Mouse (Mus musculus) heart, postnatal 0 days (tissue): ENCODE measurements around the gene Abcb9. TPM values are rescaled to one million over a fixed set of nuclear protein-coding genes. Genes with fewer than 3 reads are reported as not detected.
A peak's percentile ranks its signal among the peaks of the same experiment; 100 is the strongest.

Experiments
- ATAC-seq: fragments of 200-750 bp; cut with Nextera tagmentation; 2 replicates; pipeline ENCODE4 v1.8.0; 2017; ENCODE audit warnings: low read depth, moderate number of reproducible peaks, moderate library complexity; ENCODE audit not compliant: insufficient read depth
- DNase-seq: peaks from one replicate; pipeline ENCODE4 v3.0.0-alpha.2; 2016; ENCODE audit warnings: low spot score
- H3K27ac ChIP-seq: fragments of 300-500 bp; sonication (generic); 2 replicates; pipeline ENCODE4 v1.5.1; 2014; ENCODE audit warnings: low read depth, mild to moderate bottlenecking
- H3K27me3 ChIP-seq: fragments of 300-500 bp; sonication (generic); 2 replicates; pipeline ENCODE4 v1.6.1; 2014; ENCODE audit warnings: low read length, mixed read lengths; ENCODE audit not compliant: control insufficient read depth, insufficient read depth
- H3K36me3 ChIP-seq: fragments of 300-500 bp; sonication (generic); replicated peaks from 2 replicates; pipeline ENCODE4 v1.6.1; 2014; ENCODE audit warnings: low read length, mixed read lengths; ENCODE audit not compliant: control insufficient read depth, insufficient read depth
- H3K4me1 ChIP-seq: fragments of 300-500 bp; sonication (generic); 2 replicates; pipeline ENCODE4 v1.6.1; 2014; ENCODE audit warnings: antibody characterized with exemption; ENCODE audit not compliant: control insufficient read depth, insufficient read depth
- H3K4me2 ChIP-seq: fragments of 300-500 bp; sonication (generic); 2 replicates; pipeline ENCODE4 v1.6.1; 2014; ENCODE audit warnings: low read depth, mild to moderate bottlenecking, low read length, moderate library complexity
- H3K4me3 ChIP-seq: fragments of 300-500 bp; sonication (generic); 2 replicates; pipeline ENCODE4 v1.5.1; 2014; ENCODE audit warnings: low read depth, low read length
- H3K9ac ChIP-seq: fragments of 300-500 bp; sonication (generic); replicated peaks from 2 replicates; pipeline ENCODE4 v1.6.1; 2014; ENCODE audit warnings: low read depth, low read length, mixed read lengths
- H3K9me3 ChIP-seq: fragments of 300-500 bp; sonication (generic); replicated peaks from 2 replicates; pipeline ENCODE4 v1.6.1; 2016; ENCODE audit warnings: low read length; ENCODE audit not compliant: control insufficient read depth
- CTCF ChIP-seq: IDR thresholded peaks from 2 replicates; pipeline ENCODE4 v1.5.1; 2016; ENCODE audit warnings: antibody characterized with exemption, control low read depth, low read depth
- EP300 ChIP-seq: IDR thresholded peaks from 2 replicates; pipeline ENCODE4 v1.6.1; 2016; ENCODE audit warnings: antibody characterized with exemption, low read depth
- WGBS: fragments of 180-500 bp; shearing (Covaris S2); extraction: QIAGEN DNeasy Blood & Tissue Kit; methylation state at CpG from one replicate; pipeline ENCODE4 v1.1.7; 2014; 5-methylcytosine and 5-hydroxymethylcytosine counted together
- polyA plus RNA-seq: library from polyadenylated mRNA; unstranded; fragments of >200 nt; fragmentation: Nextera tagmentation; extraction: Ambion mirVana; gene quantifications from 2 replicates; pipeline ENCODE4 v1.2.1, GENCODE M21; 2015
- total RNA-seq: library from RNA; depleted of rRNA; stranded (reverse); fragments of >200 nt; gene quantifications from 2 replicates; pipeline ENCODE4 v1.2.3, GENCODE M21; 2014; ENCODE audit warnings: low replicate concordance

The Abcb9 gene
- total and polyA plus RNA-seq, 2 experiments from 2014 or later, result 1.8 to 3.0 TPM

GRCm38 (mm10) chr5:124031068-124031955 is 64.3 kb downstream of the Abcb9 start:
- H3K9ac ChIP-seq, result peak overlapping the region; percentile 98
- peak overlapping the region; percentile 95 for H3K4me2 ChIP-seq
- H3K9me3 ChIP-seq, result no peaks in the 10 kb centered on the region
- TF ChIP-seq EP300, result no peak
- TF ChIP-seq CTCF, result no peak
- H3K36me3 ChIP-seq, result no peaks in the 10 kb centered on the region
- H3K4me1 ChIP-seq, result peaks cover 42% of the 10 kb centered on the region
- no peaks in the 10 kb centered on the region for H3K27me3 ChIP-seq
- 0% methylated on average over 26 of the region's 26 CpGs for WGBS
- H3K27ac ChIP-seq, result peak overlapping the region; percentile 98
- H3K4me3 ChIP-seq, result peak overlapping the region; percentile 97
- ATAC-seq, result peak; percentile 63
- DNase-seq, result peak; percentile 57

- Histone ChIP-seq H3K4me2 (peak overlapping the region; percentile 95), H3K9me3 (no peaks in the 10 kb centered on the region), H3K4me3 (peak overlapping the region; percentile 97), H3K4me1 (peaks cover 50% of the 10 kb centered on the region), H3K36me3 (no peaks in the 10 kb centered on the region), H3K27ac (peak overlapping the region; percentile 98), H3K27me3 (no peaks in the 10 kb centered on the region), H3K9ac (peak overlapping the region; percentile 98)
- ATAC-seq (no peak), DNase-seq (no peak)
- TF ChIP-seq CTCF (no peak), EP300 (no peak)
- 12% methylated on average over 12 of the region's 12 CpGs for WGBS
Measured at GRCm38 (mm10) chr5:124030386-124031067, 65.1 kb downstream of the Abcb9 start.

GRCm38 (mm10) chr5:124029220-124030035 is 66.2 kb downstream of the Abcb9 start:
- ATAC-seq, result no peak
- 50% methylated on average over 19 of the region's 19 CpGs for WGBS
- H3K4me3 ChIP-seq, result peak overlapping the region; percentile 97
- no peaks in the 10 kb centered on the region for H3K27me3 ChIP-seq
- H3K36me3 ChIP-seq, result no peaks in the 10 kb centered on the region
- H3K27ac ChIP-seq, result peak overlapping the region; percentile 98
- H3K4me1 ChIP-seq, result peaks cover 60% of the 10 kb centered on the region
- peak overlapping the region; percentile 95 for H3K4me2 ChIP-seq
- H3K9ac ChIP-seq, result peak overlapping the region; percentile 42
- no peaks in the 10 kb centered on the region for H3K9me3 ChIP-seq
- no peak for TF ChIP-seq CTCF
- peak; percentile 31 for DNase-seq

GRCm38 (mm10) chr5:124028680-124029079 is 66.9 kb downstream of the Abcb9 start:
- Histone ChIP-seq H3K4me2 (peak overlapping the region; percentile 55), H3K9me3 (no peaks in the 10 kb centered on the region), H3K36me3 (no peaks in the 10 kb centered on the region), H3K4me1 (peaks cover 60% of the 10 kb centered on the region), H3K27me3 (no peaks in the 10 kb centered on the region), H3K27ac (peak overlapping the region; percentile 98), H3K9ac (peak overlapping the region; percentile 52), H3K4me3 (peak overlapping the region; percentile 20; the same call in 1 of the 2 replicates)
- TF ChIP-seq CTCF (no peak), EP300 (no peak)
- no peak for ATAC-seq
- DNase-seq, result no peak
- WGBS, result 27% methylated on average over 7 of the region's 7 CpGs
